Mouse (Mus musculus) kidney, postnatal 0 days (tissue): ENCODE results near the gene Tln2. TPM values are rescaled to one million over a fixed set of nuclear protein-coding genes. Genes with fewer than 3 reads are reported as not detected.
A peak's percentile ranks its signal among the peaks of the same experiment; 100 is the strongest.

Experiments used
- ATAC-seq: fragments of 200-750 bp; cut with Nextera tagmentation; replicated peaks from 2 replicates; pipeline ENCODE4 v1.8.0; 2017; ENCODE audit warnings: low read depth, moderate number of reproducible peaks, moderate TSS enrichment, moderate library complexity; ENCODE audit not compliant: low FRiP score
- DNase-seq: peaks from one replicate; pipeline ENCODE4 v3.0.0-alpha.2; 2016; ENCODE audit warnings: low spot score
- H3K27ac ChIP-seq: fragments of 300-500 bp; sonication (generic); 2 replicates; pipeline ENCODE4 v1.5.1; 2014; ENCODE audit warnings: mild to moderate bottlenecking
- H3K27me3 ChIP-seq: fragments of 300-500 bp; sonication (generic); 2 replicates; pipeline ENCODE4 v1.6.1; 2014; ENCODE audit warnings: low read length, mixed read lengths; ENCODE audit not compliant: insufficient read depth
- H3K36me3 ChIP-seq: fragments of 300-500 bp; sonication (generic); 2 replicates; pipeline ENCODE4 v1.6.1; 2014; ENCODE audit warnings: low read length, mixed read lengths; ENCODE audit not compliant: insufficient read depth
- H3K4me1 ChIP-seq: fragments of 300-500 bp; sonication (generic); replicated peaks from 2 replicates; pipeline ENCODE4 v1.6.1; 2014; ENCODE audit warnings: antibody characterized with exemption, low read length, mixed read lengths; ENCODE audit not compliant: insufficient read depth
- H3K4me2 ChIP-seq: fragments of 300-500 bp; sonication (generic); 2 replicates; pipeline ENCODE4 v1.6.1; 2014; ENCODE audit warnings: mild to moderate bottlenecking, low read length, moderate library complexity, mixed read lengths
- H3K4me3 ChIP-seq: fragments of 300-500 bp; sonication (generic); replicated peaks from 2 replicates; pipeline ENCODE4 v1.5.1; 2014; ENCODE audit warnings: low read depth, low read length
- H3K9ac ChIP-seq: fragments of 300-500 bp; sonication (generic); 2 replicates; pipeline ENCODE4 v1.6.1; 2014; ENCODE audit warnings: low read depth, low read length
- H3K9me3 ChIP-seq: fragments of 300-500 bp; sonication (generic); replicated peaks from 2 replicates; pipeline ENCODE4 v1.6.1; 2016; ENCODE audit warnings: low read length, inconsistent platforms, mixed read lengths
- CTCF ChIP-seq: IDR thresholded peaks from 2 replicates; pipeline ENCODE4 v1.5.1; 2016; ENCODE audit warnings: antibody characterized with exemption, low read depth, mild to moderate bottlenecking, moderate library complexity
- WGBS: fragments of 180-500 bp; shearing (Covaris S2); extraction: QIAGEN DNeasy Blood & Tissue Kit; methylation state at CpG from one replicate; pipeline ENCODE4 v1.1.7; 2014; 5-methylcytosine and 5-hydroxymethylcytosine counted together
- polyA plus RNA-seq: library from polyadenylated mRNA; unstranded; fragments of >200 nt; fragmentation: Nextera tagmentation; extraction: Ambion mirVana; gene quantifications from 2 replicates; pipeline ENCODE4 v1.2.1, GENCODE M21; 2015

The Tln2 gene
- polyA plus RNA-seq, 1 experiment from 2014 or later, result 24.8 TPM

GRCm38 (mm10) chr9:67493876-67494552, 65.5 kb downstream of the Tln2 start:
- Histone ChIP-seq H3K27ac (no peak overlapping the region), H3K4me1 (peaks cover 7% of the 10 kb centered on the region; the same call in 1 of the 2 replicates), H3K36me3 (no peaks in the 10 kb centered on the region), H3K27me3 (no peaks in the 10 kb centered on the region), H3K4me3 (no peak overlapping the region), H3K9ac (no peak overlapping the region), H3K9me3 (no peaks in the 10 kb centered on the region), H3K4me2 (no peak overlapping the region)
- no peak for TF ChIP-seq CTCF
- no peak for DNase-seq
- ATAC-seq, result no peak
- WGBS, result 88% methylated on average over 8 of the region's 8 CpGs

GRCm38 (mm10) chr9:67489370-67489769, 70.1 kb downstream of the Tln2 start:
- DNase-seq, result peak; percentile 51
- Histone ChIP-seq H3K4me3 (no peak overlapping the region), H3K9ac (no peak overlapping the region), H3K4me1 (no peaks in the 10 kb centered on the region; the same call in 1 of the 2 replicates), H3K9me3 (no peaks in the 10 kb centered on the region), H3K27me3 (no peaks in the 10 kb centered on the region), H3K36me3 (no peaks in the 10 kb centered on the region), H3K4me2 (no peak overlapping the region), H3K27ac (no peak overlapping the region)
- ATAC-seq, result no peak
- 24% methylated on average over 3 of the region's 3 CpGs for WGBS
- TF ChIP-seq CTCF, result no peak

DNA sequence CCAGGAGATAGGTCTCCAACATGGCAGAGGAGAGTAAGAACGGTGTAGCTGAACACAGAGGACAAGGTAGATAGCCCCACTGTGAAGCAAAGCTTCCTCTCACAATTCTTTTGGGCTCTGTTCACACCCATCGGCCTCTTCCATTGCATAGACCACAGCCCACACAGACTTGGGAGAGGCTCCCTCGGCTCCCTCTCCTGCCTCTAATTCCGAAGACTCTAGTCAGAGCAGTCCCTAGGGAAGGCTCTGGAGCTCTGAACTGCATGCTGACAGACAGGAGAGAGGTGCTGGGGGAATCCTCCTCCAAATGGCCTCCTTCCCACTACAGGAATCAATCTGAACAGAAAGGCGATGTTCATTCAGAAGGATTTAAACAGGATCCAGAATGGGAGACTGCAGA, 72.9 kb downstream of the Tln2 start:
- ATAC-seq (no peak), DNase-seq (no peak)
- no peak for TF ChIP-seq CTCF
- H3K9ac ChIP-seq, result no peak overlapping the region
- H3K4me1 ChIP-seq, result no peaks in the 10 kb centered on the region; the same call in 1 of the 2 replicates
- no peak overlapping the region for H3K4me2 ChIP-seq
- no peaks in the 10 kb centered on the region for H3K9me3 ChIP-seq
- no peaks in the 10 kb centered on the region for H3K36me3 ChIP-seq
- WGBS, result 70% methylated on average over 5 of the region's 5 CpGs
- H3K27me3 ChIP-seq, result no peaks in the 10 kb centered on the region
- H3K27ac ChIP-seq, result no peak overlapping the region
- H3K4me3 ChIP-seq, result no peak overlapping the region

DNA sequence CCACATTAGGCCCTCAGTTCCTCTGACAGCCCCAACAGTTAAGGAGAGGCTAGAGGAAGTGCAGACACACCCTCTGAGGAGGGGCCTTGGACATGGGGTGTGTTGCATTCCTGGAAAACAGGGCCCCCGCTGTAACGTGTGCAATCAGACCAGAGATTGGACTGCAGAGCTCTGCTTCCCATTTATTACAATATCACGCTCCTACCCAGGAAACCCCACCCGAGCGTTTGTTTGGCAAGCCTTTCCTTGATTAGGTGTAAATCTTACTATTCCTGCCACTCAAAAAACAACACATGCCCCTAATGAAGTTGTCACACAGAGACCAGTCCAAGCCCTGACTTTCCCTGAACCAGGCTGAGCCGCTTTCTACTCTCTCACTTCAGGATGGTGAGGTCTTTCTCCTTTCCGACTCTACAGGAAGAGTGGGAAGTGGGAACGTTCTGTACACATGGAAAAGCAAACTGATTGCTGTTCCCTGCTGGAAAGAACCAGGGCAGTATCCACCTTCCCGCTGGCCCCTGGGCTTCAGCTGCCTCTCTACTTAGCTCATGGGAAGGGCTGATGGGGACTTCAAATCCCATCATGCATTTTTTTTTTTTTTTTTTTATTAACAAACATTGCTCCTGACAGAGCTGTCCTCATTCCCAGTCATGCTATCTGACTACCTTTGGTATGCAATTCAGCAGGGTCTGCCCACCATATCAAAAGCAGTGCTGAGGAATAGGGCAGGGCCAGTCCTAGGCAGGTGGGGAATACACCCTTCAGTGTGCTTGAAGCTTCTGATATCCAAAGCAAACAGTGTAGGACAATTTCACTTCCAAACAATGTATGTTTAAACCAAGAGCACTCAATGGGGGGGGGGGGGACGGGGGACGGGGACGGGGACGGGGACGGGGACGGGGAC, 74.1 kb downstream of the Tln2 start:
- H3K27ac ChIP-seq, result no peak overlapping the region
- no peak overlapping the region for H3K4me3 ChIP-seq
- H3K9ac ChIP-seq, result no peak overlapping the region
- 70% methylated on average over 14 of the region's 15 CpGs for WGBS
- H3K36me3 ChIP-seq, result no peaks in the 10 kb centered on the region
- peak; percentile 44 for DNase-seq
- H3K4me1 ChIP-seq, result no peaks in the 10 kb centered on the region; the same call in 1 of the 2 replicates
- TF ChIP-seq CTCF, result no peak
- ATAC-seq, result no peak
- no peaks in the 10 kb centered on the region for H3K27me3 ChIP-seq
- no peak overlapping the region for H3K4me2 ChIP-seq
- no peaks in the 10 kb centered on the region for H3K9me3 ChIP-seq

GRCm38 (mm10) chr9:67482277-67482676, 77.2 kb downstream of the Tln2 start:
- 100% methylated on average over 1 of the region's 1 CpGs for WGBS
- Histone ChIP-seq H3K4me2 (no peak overlapping the region), H3K27me3 (no peaks in the 10 kb centered on the region), H3K4me3 (no peak overlapping the region), H3K9ac (no peak overlapping the region), H3K27ac (no peak overlapping the region), H3K9me3 (no peaks in the 10 kb centered on the region), H3K4me1 (no peaks in the 10 kb centered on the region; the same call in 1 of the 2 replicates), H3K36me3 (no peaks in the 10 kb centered on the region)
- ATAC-seq (no peak), DNase-seq (no peak)
- no peak for TF ChIP-seq CTCF

- Histone ChIP-seq H3K27ac (no peak overlapping the region), H3K9ac (no peak overlapping the region), H3K4me3 (no peak overlapping the region), H3K27me3 (no peaks in the 10 kb centered on the region), H3K4me2 (no peak overlapping the region), H3K4me1 (no peaks in the 10 kb centered on the region; the same call in 1 of the 2 replicates), H3K9me3 (no peaks in the 10 kb centered on the region), H3K36me3 (no peaks in the 10 kb centered on the region)
- WGBS, result 59% methylated on average over 1 of the region's 1 CpGs
- ATAC-seq (no peak), DNase-seq (no peak)
- TF ChIP-seq CTCF, result no peak
These were observed 77.7 kb downstream of the Tln2 start for GRCm38 (mm10) chr9:67481851-67482250.
